Mouse (Mus musculus) lung, postnatal 0 days (tissue): ENCODE measurements around the gene Ercc8. TPM values are rescaled to one million over a fixed set of nuclear protein-coding genes. Genes with fewer than 3 reads are reported as not detected.

Source experiments
- ATAC-seq: fragments of 200-750 bp; cut with Nextera tagmentation; 2 replicates; pipeline ENCODE4 v1.8.0; 2017; ENCODE audit warnings: moderate library complexity
- DNase-seq: peaks from one replicate; pipeline ENCODE4 v3.0.0-alpha.2; 2016; ENCODE audit warnings: low spot score
- H3K27ac ChIP-seq: fragments of 300-500 bp; sonication (generic); 2 replicates; pipeline ENCODE4 v1.5.1; 2014; ENCODE audit warnings: antibody characterized with exemption, mild to moderate bottlenecking, low read length, mixed read lengths
- H3K27me3 ChIP-seq: fragments of 300-500 bp; sonication (generic); replicated peaks from 2 replicates; pipeline ENCODE4 v1.6.1; 2014; ENCODE audit warnings: low read length, mixed read lengths; ENCODE audit not compliant: insufficient read depth
- H3K36me3 ChIP-seq: fragments of 300-500 bp; sonication (generic); 2 replicates; pipeline ENCODE4 v1.6.1; 2014; ENCODE audit warnings: low read length, mixed read lengths; ENCODE audit not compliant: insufficient read depth
- H3K4me1 ChIP-seq: fragments of 300-500 bp; sonication (generic); 2 replicates; pipeline ENCODE4 v1.6.1; 2014; ENCODE audit warnings: antibody characterized with exemption, low read depth, low read length, mixed read lengths; ENCODE audit not compliant: insufficient read depth
- H3K4me2 ChIP-seq: fragments of 300-500 bp; sonication (generic); replicated peaks from 2 replicates; pipeline ENCODE4 v1.6.1; 2014; ENCODE audit warnings: low read depth, mild to moderate bottlenecking, low read length, moderate library complexity, mixed read lengths
- H3K4me3 ChIP-seq: fragments of 300-500 bp; sonication (generic); 2 replicates; pipeline ENCODE4 v1.5.1; 2014; ENCODE audit warnings: low read depth, low read length
- H3K9ac ChIP-seq: fragments of 300-500 bp; sonication (generic); replicated peaks from 2 replicates; pipeline ENCODE4 v1.6.1; 2014; ENCODE audit warnings: low read depth, mild to moderate bottlenecking
- H3K9me3 ChIP-seq: fragments of 300-500 bp; sonication (generic); 2 replicates; pipeline ENCODE4 v1.6.1; 2016; ENCODE audit warnings: low read length, mixed read lengths
- CTCF ChIP-seq: IDR thresholded peaks from 2 replicates; pipeline ENCODE4 v1.5.1; 2016; ENCODE audit warnings: antibody characterized with exemption, mild to moderate bottlenecking
- EP300 ChIP-seq: IDR thresholded peaks from 2 replicates; pipeline ENCODE4 v1.6.1; 2016; ENCODE audit warnings: antibody characterized with exemption, mild to moderate bottlenecking, control low read depth
- WGBS: fragments of 180-500 bp; shearing (Covaris S2); extraction: QIAGEN DNeasy Blood & Tissue Kit; methylation state at CpG from one replicate; pipeline ENCODE4 v1.1.7; 2014; 5-methylcytosine and 5-hydroxymethylcytosine counted together
- polyA plus RNA-seq: library from polyadenylated mRNA; unstranded; fragments of >200 nt; fragmentation: Nextera tagmentation; extraction: Ambion mirVana; gene quantifications from 2 replicates; pipeline ENCODE4 v1.2.1, GENCODE M21; 2015

Gene Ercc8
- polyA plus RNA-seq, 1 experiment from 2014 or later, result 9.0 TPM

- 95% methylated on average over 9 of the region's 9 CpGs for WGBS
- H3K4me3 ChIP-seq, result no peak overlapping the region
- TF ChIP-seq EP300 (no peak), CTCF (no peak)
- H3K4me1 ChIP-seq, result 0 out of 2 replicates have a peak, but pooled peaks cover 6% of the 10 kb centered on the region
- no peak overlapping the region for H3K4me2 ChIP-seq
- H3K27ac ChIP-seq, result no peak overlapping the region
- no peak overlapping the region for H3K9ac ChIP-seq
- ATAC-seq (no peak), DNase-seq (no peak)
- H3K9me3 ChIP-seq, result no peaks in the 10 kb centered on the region
- no peaks in the 10 kb centered on the region for H3K36me3 ChIP-seq
- H3K27me3 ChIP-seq, result no peaks in the 10 kb centered on the region
These were observed 5.4 kb downstream of the Ercc8 start for GRCm38 (mm10) chr13:108163912-108164311.

- H3K27ac ChIP-seq, result no peak overlapping the region
- no peak overlapping the region for H3K4me3 ChIP-seq
- DNase-seq (no peak), ATAC-seq (no peak)
- 0 out of 2 replicates have a peak, but pooled peaks cover 1% of the 10 kb centered on the region for H3K4me1 ChIP-seq
- no peak overlapping the region for H3K9ac ChIP-seq
- H3K4me2 ChIP-seq, result no peak overlapping the region
- WGBS, result 86% methylated on average over 3 of the region's 3 CpGs
- no peaks in the 10 kb centered on the region for H3K36me3 ChIP-seq
- no peaks in the 10 kb centered on the region for H3K27me3 ChIP-seq
- TF ChIP-seq EP300, result no peak
- no peak for TF ChIP-seq CTCF
- no peaks in the 10 kb centered on the region for H3K9me3 ChIP-seq
These were observed 6.1 kb downstream of the Ercc8 start for GRCm38 (mm10) chr13:108164621-108165020.

- H3K36me3 ChIP-seq, result 0 out of 2 replicates have a peak, but pooled peaks cover 3% of the 10 kb centered on the region
- no peak for TF ChIP-seq CTCF
- TF ChIP-seq EP300, result no peak
These were observed 11.5 kb downstream of the Ercc8 start for GRCm38 (mm10) chr13:108170002-108170401.

GRCm38 (mm10) chr13:108170511-108170910, 12.0 kb downstream of the Ercc8 start:
- Histone ChIP-seq H3K27ac (no peak overlapping the region), H3K36me3 (peaks cover 3% of the 10 kb centered on the region; the same call in 1 of the 2 replicates), H3K4me3 (no peak overlapping the region), H3K4me1 (no peaks in the 10 kb centered on the region), H3K9me3 (no peaks in the 10 kb centered on the region), H3K27me3 (no peaks in the 10 kb centered on the region), H3K9ac (no peak overlapping the region), H3K4me2 (no peak overlapping the region)
- 87% methylated on average over 8 of the region's 8 CpGs for WGBS
- no peak for DNase-seq
- no peak for ATAC-seq
- TF ChIP-seq EP300 (no peak), CTCF (no peak)

More at GRCm38 (mm10) chr13:108170002-108170401, 11.5 kb downstream of the Ercc8 start:
- no peak for ATAC-seq
- 93% methylated on average over 1 of the region's 1 CpGs for WGBS
- H3K4me3 ChIP-seq, result no peak overlapping the region
- no peak overlapping the region for H3K9ac ChIP-seq
- H3K27ac ChIP-seq, result no peak overlapping the region
- H3K27me3 ChIP-seq, result no peaks in the 10 kb centered on the region
- no peak for DNase-seq
- H3K4me2 ChIP-seq, result no peak overlapping the region
- H3K9me3 ChIP-seq, result no peaks in the 10 kb centered on the region
- no peaks in the 10 kb centered on the region for H3K4me1 ChIP-seq

- WGBS, result 80% methylated on average over 8 of the region's 8 CpGs
- H3K36me3 ChIP-seq, result peaks cover 11% of the 10 kb centered on the region; the same call in 1 of the 2 replicates
These were observed 21.1 kb downstream of the Ercc8 start for GRCm38 (mm10) chr13:108179618-108180017.

GRCm38 (mm10) chr13:108180821-108181220, 22.3 kb downstream of the Ercc8 start:
- Histone ChIP-seq H3K27me3 (no peaks in the 10 kb centered on the region), H3K4me2 (no peak overlapping the region), H3K4me1 (no peaks in the 10 kb centered on the region), H3K9ac (no peak overlapping the region), H3K4me3 (no peak overlapping the region), H3K9me3 (no peaks in the 10 kb centered on the region), H3K27ac (no peak overlapping the region), H3K36me3 (peaks cover 7% of the 10 kb centered on the region; the same call in 1 of the 2 replicates)
- no peak for TF ChIP-seq EP300
- no peak for TF ChIP-seq CTCF
- no peak for DNase-seq
- ATAC-seq, result no peak
- 68% methylated on average over 5 of the region's 5 CpGs for WGBS

More at GRCm38 (mm10) chr13:108179618-108180017, 21.1 kb downstream of the Ercc8 start:
- Histone ChIP-seq H3K4me2 (no peak overlapping the region), H3K9me3 (no peaks in the 10 kb centered on the region), H3K27ac (no peak overlapping the region), H3K4me1 (no peaks in the 10 kb centered on the region), H3K4me3 (no peak overlapping the region), H3K27me3 (no peaks in the 10 kb centered on the region), H3K9ac (no peak overlapping the region)
- DNase-seq (no peak), ATAC-seq (no peak)
- TF ChIP-seq CTCF, result no peak
- TF ChIP-seq EP300, result no peak
